Comparison of ENCODE assay signal across 14 mouse cellular contexts in the genomic region with DNA sequence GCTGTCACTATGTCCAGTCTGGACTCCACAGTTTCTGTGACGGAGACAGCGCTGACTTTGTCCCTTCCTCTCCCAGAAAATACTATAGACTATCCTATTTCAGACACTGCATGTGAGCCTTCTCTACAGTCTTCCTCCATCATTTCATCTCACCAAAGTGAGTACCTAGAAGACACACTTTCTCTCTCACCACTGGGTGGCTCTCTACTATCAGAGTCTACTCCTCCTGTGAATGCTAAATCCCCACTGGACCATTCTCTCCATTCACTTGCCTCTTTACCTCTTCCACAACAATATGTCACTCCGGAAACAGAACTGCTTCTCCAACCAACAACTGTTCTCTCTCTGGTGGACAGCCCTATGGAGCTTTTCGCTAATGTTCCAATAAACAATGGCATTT. TPM values are rescaled to one million over a fixed set of nuclear protein-coding genes. Genes with fewer than 3 reads are reported as not detected.
DNase-seq lines count a peak whose midpoint lies in the region; ATAC-seq and TF ChIP-seq lines count a peak whose summit lies in the region.
"Had no signal": no experiment of that assay in that cellular context is flagged by ENCODE, and none has a peak within 500 bp of the region (broad histone marks: within the 10 kb centered on the region; RNA-seq: fewer than 3 reads in every experiment).

No protein-coding gene starts in this region.

- H3K9me3 ChIP-seq in liver, embryonic 14.5 days (ENCODE audit: control insufficient read depth, low read length) = no peaks in the 10 kb centered on the region
- no peaks in the 10 kb centered on the region for H3K9me3 ChIP-seq in liver, embryonic 12.5 days (replicated peaks)

- H3K27ac ChIP-seq in gastrocnemius, adult 2 months = no peak overlapping the region
- no peak overlapping the region for H3K27ac ChIP-seq in liver, embryonic 14.5 days
- H3K27ac ChIP-seq in liver, embryonic 12.5 days = no peak overlapping the region

- WGBS in liver, embryonic 14.5 days (ENCODE audit: insufficient replicate concordance) = 48% methylated on average over 4 of the region's 4 CpGs
- 50% methylated on average over 4 of the region's 4 CpGs for WGBS in liver, embryonic 12.5 days (ENCODE audit: insufficient replicate concordance)

- no peak for DNase-seq in gastrocnemius, adult 2 months
- DNase-seq in gastrocnemius, adult 8-10 months (ENCODE audit: low spot score in 2 of 2) = no peak
- DNase-seq in liver, embryonic 14.5 days (ENCODE audit: low read depth in 3 of 3, low spot score in 3 of 3) = no peak
- peak; percentile 10 for DNase-seq in NIH3T3 (ENCODE audit: low read depth)
- no peak for DNase-seq in right cerebral cortex, postnatal 4 days
- DNase-seq in T-cell, adult 2 months (ENCODE audit: low spot score) = no peak
- DNase-seq: forebrain, postnatal 0 days; left cerebral cortex, postnatal 4 days had no signal

- peak; percentile 48 for TF ChIP-seq CTCF in gastrocnemius, adult 2 months (IDR thresholded peaks at IDR 0.05)
- peak; percentile 49 for TF ChIP-seq CTCF in liver, embryonic 14.5 days (IDR thresholded peaks at IDR 0.05; ENCODE audit: low read depth)

- no peak overlapping the region for H3K4me2 ChIP-seq in liver, embryonic 14.5 days (ENCODE audit: low read depth)
- no peak overlapping the region for H3K4me2 ChIP-seq in liver, embryonic 12.5 days
- H3K4me2 ChIP-seq: heart, embryonic 11.5 days had no signal

- H3K9ac ChIP-seq in liver, embryonic 14.5 days (replicated peaks) = no peak overlapping the region
- H3K9ac ChIP-seq in liver, embryonic 12.5 days = no peak overlapping the region
- H3K9ac ChIP-seq: forebrain, postnatal 0 days had no signal

- no peaks in the 10 kb centered on the region for H3K4me1 ChIP-seq in liver, embryonic 14.5 days (replicated peaks; ENCODE audit: control insufficient read depth in 2 of 2, insufficient read depth in 2 of 2, low read length in 1 of 2)
- H3K4me1 ChIP-seq in liver, embryonic 12.5 days = no peaks in the 10 kb centered on the region

- TF ChIP-seq EP300 in liver, embryonic 14.5 days (IDR thresholded peaks at IDR 0.05; ENCODE audit: low read depth) = no peak

- intact Hi-C loops in gastrocnemius, adult 2 months (cut with DNase I) = no loop called here

- no peaks in the 10 kb centered on the region for H3K27me3 ChIP-seq in liver, embryonic 14.5 days (ENCODE audit: control insufficient read depth, insufficient read depth, low read length)
- H3K27me3 ChIP-seq in liver, embryonic 12.5 days (replicated peaks) = no peaks in the 10 kb centered on the region

- H3K36me3 ChIP-seq in liver, embryonic 14.5 days (replicated peaks; ENCODE audit: control insufficient read depth, insufficient read depth, low read depth) = no peaks in the 10 kb centered on the region
- H3K36me3 ChIP-seq in liver, embryonic 12.5 days = no peaks in the 10 kb centered on the region

- no peak overlapping the region for H3K4me3 ChIP-seq in gastrocnemius, adult 2 months
- no peak overlapping the region for H3K4me3 ChIP-seq in liver, embryonic 14.5 days (ENCODE audit: insufficient read depth in 1 of 2, low read depth in 2 of 2, low read length in 2 of 2)
- H3K4me3 ChIP-seq in liver, embryonic 12.5 days = no peak overlapping the region

- peak; percentile 43; the same call in 1 of the 2 replicates for ATAC-seq in liver, embryonic 14.5 days (ENCODE audit: insufficient read depth)
- ATAC-seq in liver, embryonic 12.5 days = no peak
- ATAC-seq in megakaryocyte progenitor cell, adult 5-6 weeks (replicated peaks; ENCODE audit: poor library complexity) = peak; percentile 94
- ATAC-seq: forebrain, postnatal 0 days had no signal

RNA-seq across cellular contexts. Expression of a gene that starts 2.2 kb away (rescaled TPM):
- not detected for total RNA-seq in gastrocnemius, adult 2 months (2021)
- total RNA-seq in gastrocnemius, adult 8-10 months (2022) = not detected
- not detected in 2 replicates for polyA plus RNA-seq in liver, embryonic 14.5 days (2012; rRNA removed)
- not detected in 2 replicates for polyA plus RNA-seq in liver, embryonic 14.5 days (2014; fragmentation: Nextera tagmentation; extraction: Ambion mirVana)
- not detected in 2 replicates for polyA plus RNA-seq in liver, embryonic 12.5 days (2016; fragmentation: Nextera tagmentation; extraction: Ambion mirVana)
- not detected in 2 replicates for total RNA-seq in megakaryocyte progenitor cell, adult 5-6 weeks (2015)
- total RNA-seq in megakaryocyte progenitor cell, adult 5-6 weeks (2017) = not detected in 2 replicates
- total RNA-seq: adrenal gland, postnatal 4 days; forebrain, postnatal 0 days; left cerebral cortex, postnatal 4 days had no signal
- polyA plus RNA-seq: forebrain, postnatal 0 days; heart, embryonic 11.5 days; intestine, embryonic 14.5 days; stomach, embryonic 14.5 days had no signal

RNA-seq across cellular contexts. Expression of a gene that starts 17.5 kb away (rescaled TPM):
- not detected for total RNA-seq in gastrocnemius, adult 2 months (2021)
- total RNA-seq in gastrocnemius, adult 8-10 months (2022) = not detected
- polyA plus RNA-seq in liver, embryonic 14.5 days (2012; rRNA removed) = not detected in 2 replicates
- not detected in 2 replicates for polyA plus RNA-seq in liver, embryonic 14.5 days (2014; fragmentation: Nextera tagmentation; extraction: Ambion mirVana)
- not detected in 2 replicates for polyA plus RNA-seq in liver, embryonic 12.5 days (2016; fragmentation: Nextera tagmentation; extraction: Ambion mirVana)
- not detected in 2 replicates for total RNA-seq in megakaryocyte progenitor cell, adult 5-6 weeks (2015)
- not detected in 2 replicates for total RNA-seq in megakaryocyte progenitor cell, adult 5-6 weeks (2017)
- total RNA-seq: adrenal gland, postnatal 4 days; forebrain, postnatal 0 days; left cerebral cortex, postnatal 4 days had no signal
- polyA plus RNA-seq: forebrain, postnatal 0 days; heart, embryonic 11.5 days; intestine, embryonic 14.5 days; stomach, embryonic 14.5 days had no signal
